Mouse (Mus musculus) forebrain, embryonic 13.5 days (tissue): ENCODE data around the gene Tgfbr3l. TPM values are rescaled to one million over a fixed set of nuclear protein-coding genes. Genes with fewer than 3 reads are reported as not detected.

Experiments used
- ATAC-seq: fragments of 200-750 bp; cut with Nextera tagmentation; 2 replicates; pipeline ENCODE4 v1.8.0; 2017
- H3K27ac ChIP-seq: fragments of 300-500 bp; sonication (generic); 2 replicates; pipeline ENCODE4 v1.5.1; 2015; ENCODE audit warnings: inconsistent platforms, mild to moderate bottlenecking, moderate library complexity
- H3K27me3 ChIP-seq: fragments of 300-500 bp; sonication (generic); 2 replicates; pipeline ENCODE4 v1.6.1; 2015; ENCODE audit warnings: mild to moderate bottlenecking, inconsistent platforms
- H3K36me3 ChIP-seq: fragments of 300-500 bp; sonication (generic); 2 replicates; pipeline ENCODE4 v1.6.1; 2015; ENCODE audit warnings: mild to moderate bottlenecking, inconsistent platforms; ENCODE audit not compliant: poor library complexity, severe bottlenecking
- H3K4me1 ChIP-seq: fragments of 300-500 bp; sonication (generic); 2 replicates; pipeline ENCODE4 v1.6.1; 2015; ENCODE audit warnings: inconsistent platforms
- H3K4me2 ChIP-seq: fragments of 300-500 bp; sonication (generic); 2 replicates; pipeline ENCODE4 v1.6.1; 2015; ENCODE audit warnings: inconsistent platforms, mild to moderate bottlenecking, moderate library complexity
- H3K4me3 ChIP-seq: fragments of 300-500 bp; sonication (generic); 2 replicates; pipeline ENCODE4 v1.5.1; 2015; ENCODE audit warnings: mild to moderate bottlenecking, inconsistent platforms
- H3K9ac ChIP-seq: fragments of 300-500 bp; sonication (generic); 2 replicates; pipeline ENCODE4 v1.6.1; 2015; ENCODE audit warnings: mild to moderate bottlenecking, inconsistent platforms
- H3K9me3 ChIP-seq: fragments of 300-500 bp; sonication (generic); replicated peaks from 2 replicates; pipeline ENCODE4 v1.6.1; 2016; ENCODE audit warnings: inconsistent platforms
- WGBS: fragments of 180-500 bp; shearing (Covaris S2); methylation state at CpG from one replicate; pipeline ENCODE4 v1.1.7; 2015; 5-methylcytosine and 5-hydroxymethylcytosine counted together
- polyA plus RNA-seq: library from polyadenylated mRNA; unstranded; fragments of >200 nt; fragmentation: Nextera tagmentation; extraction: Ambion mirVana; gene quantifications from 2 replicates; pipeline ENCODE4 v1.2.1, GENCODE M21; 2015

Gene Tgfbr3l
- polyA plus RNA-seq, 1 experiment from 2014 or later: 4.1 TPM

DNA sequence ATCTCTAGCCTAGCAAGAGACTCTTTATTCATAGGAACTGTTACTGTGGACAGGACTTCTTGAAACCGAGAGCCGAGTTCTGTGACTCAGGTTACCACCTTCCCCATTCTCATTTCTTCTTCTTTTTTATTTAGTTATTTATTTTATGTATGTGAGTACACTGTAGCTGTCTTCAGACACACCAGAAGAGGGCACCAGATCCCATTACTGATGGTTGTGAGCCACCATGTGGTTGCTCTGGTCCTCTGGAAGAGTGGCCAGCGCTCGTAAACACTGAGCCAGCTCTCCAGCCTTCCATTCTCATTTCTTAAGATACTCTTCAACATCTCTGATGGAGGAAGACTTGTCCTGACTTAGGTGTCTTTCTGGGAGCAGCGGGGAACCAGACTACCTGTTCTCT is 44.7 kb downstream of the Tgfbr3l start:
- Histone ChIP-seq H3K4me2 (no peak overlapping the region), H3K27me3 (no peaks in the 10 kb centered on the region), H3K27ac (no peak overlapping the region), H3K36me3 (peaks cover 90% of the 10 kb centered on the region), H3K4me3 (no peak overlapping the region), H3K4me1 (no peaks in the 10 kb centered on the region), H3K9ac (no peak overlapping the region), H3K9me3 (no peaks in the 10 kb centered on the region)
- 87% methylated on average over 5 of the region's 5 CpGs for WGBS
- no peak for ATAC-seq

DNA sequence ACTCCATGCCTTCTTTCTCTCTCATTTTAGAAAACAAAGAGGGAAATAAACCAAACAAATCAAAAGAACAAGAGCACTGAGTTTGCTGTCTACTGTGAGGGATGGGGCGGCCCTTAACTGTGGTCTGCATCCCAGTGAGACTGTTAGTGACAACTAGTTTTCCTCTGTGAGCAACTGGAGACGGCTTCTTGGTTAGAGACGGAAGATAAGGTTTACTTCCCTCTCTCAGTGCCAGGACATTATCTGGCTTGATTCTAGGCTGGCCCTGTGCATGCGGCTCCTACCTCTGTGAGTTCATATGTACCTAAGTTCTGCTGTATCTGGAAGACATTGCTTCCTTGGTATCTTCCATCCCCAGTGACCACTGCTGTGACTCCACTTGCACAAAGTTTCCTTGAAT is 49.8 kb downstream of the Tgfbr3l start:
- Histone ChIP-seq H3K27me3 (no peaks in the 10 kb centered on the region), H3K9me3 (no peaks in the 10 kb centered on the region), H3K4me3 (no peak overlapping the region), H3K27ac (no peak overlapping the region), H3K36me3 (peaks cover 96% of the 10 kb centered on the region), H3K9ac (no peak overlapping the region), H3K4me1 (no peaks in the 10 kb centered on the region), H3K4me2 (no peak overlapping the region)
- WGBS: 95% methylated on average over 4 of the region's 4 CpGs
- no peak for ATAC-seq

Other genes with a start within 250 kb of the Tgfbr3l start
- not detected in 2 replicates for gene Cd209f, start 142.4 kb upstream of the Tgfbr3l start, polyA plus RNA-seq
- not detected in 2 replicates for gene Cd209g, start 114.1 kb upstream of the Tgfbr3l start, polyA plus RNA-seq
- gene Evi5l, start 81.6 kb upstream of the Tgfbr3l start, polyA plus RNA-seq: 57.7 and 62.7 TPM in 2 replicates
- 33.2 and 36.0 TPM in 2 replicates for gene Prr36, start 30.8 kb upstream of the Tgfbr3l start, polyA plus RNA-seq
- gene Lrrc8e, start 21.4 kb upstream of the Tgfbr3l start, polyA plus RNA-seq: 0.14 TPM in 1 of 2 replicates, not detected in the other
- gene Map2k7, start 9.5 kb upstream of the Tgfbr3l start, polyA plus RNA-seq: 24.6 and 28.6 TPM in 2 replicates
- 0.93 and 1.1 TPM in 2 replicates for gene Gm49320, start 9.3 kb upstream of the Tgfbr3l start, polyA plus RNA-seq
- gene Snapc2, start 4.9 kb downstream of the Tgfbr3l start, polyA plus RNA-seq: 63.8 and 72.7 TPM in 2 replicates
- gene Ctxn1, start 11.1 kb downstream of the Tgfbr3l start, polyA plus RNA-seq: 272 and 274 TPM in 2 replicates
- gene Timm44, start 27.7 kb downstream of the Tgfbr3l start, polyA plus RNA-seq: 44.5 and 47.9 TPM in 2 replicates
- gene Ccl25, start 77.0 kb downstream of the Tgfbr3l start, polyA plus RNA-seq: 24.3 and 24.8 TPM in 2 replicates
- gene Elavl1, start 77.2 kb downstream of the Tgfbr3l start, polyA plus RNA-seq: 199 and 215 TPM in 2 replicates
- gene Cers4, start 244.8 kb downstream of the Tgfbr3l start, polyA plus RNA-seq: 24.6 and 29.5 TPM in 2 replicates